Mouse (Mus musculus) G1E (cell line): Measurements from ENCODE around the gene Slc25a43.

ENCODE experiments used
- CTCF ChIP-seq: IDR thresholded peaks from 2 replicates; pipeline ENCODE4 v1.5.1; 2012; ENCODE audit warnings: low read depth, low read length, inconsistent platforms, mixed read lengths
- GATA1 ChIP-seq: IDR thresholded peaks from 2 replicates; pipeline ENCODE4 v1.6.1; 2012; ENCODE audit warnings: borderline replicate concordance, low read length, inconsistent platforms, mixed read lengths
- GATA2 ChIP-seq: IDR thresholded peaks from 2 replicates; pipeline ENCODE4 v1.6.1; 2012; ENCODE audit warnings: low read depth, low read length, inconsistent platforms, borderline replicate concordance
- TAL1 ChIP-seq: conservative IDR thresholded peaks from 2 replicates; pipeline ENCODE4 v1.6.1; 2012; ENCODE audit warnings: low read depth, low read length, inconsistent platforms, mixed read lengths

- TF ChIP-seq GATA2 (no peak), CTCF (no peak), TAL1 (no peak), GATA1 (no peak)
These were observed 715 bp upstream of the Slc25a43 start for GRCm38 (mm10) chrX:36742744-36743143.
